Mouse (Mus musculus): Measurements from ENCODE around the gene Olfr420.

Gene Olfr420

GRCm38 (mm10) chr1:174155333-174155732 is at the start of gene Olfr420:
TSS of gene Olfr420 (plus strand) at chr1:174155633.
- no peak for DNase-seq

GRCm38 (mm10) chr1:174121062-174121461 is 34.4 kb upstream of the Olfr420 start, which contains the start of gene Olfr231:
TSS of gene Olfr231 (minus strand) at chr1:174121162.
- no peak for DNase-seq

GRCm38 (mm10) chr1:174131217-174131616 is 24.2 kb upstream of the Olfr420 start, which contains the start of gene Olfr424:
TSS of gene Olfr424 (plus strand) at chr1:174131517.
- no peak for DNase-seq

- no peak for DNase-seq
Observed at GRCm38 (mm10) chr1:174131999-174132398, 23.4 kb upstream of the Olfr420 start.

- DNase-seq: no peak
Observed at GRCm38 (mm10) chr1:174141384-174141783, 14.0 kb upstream of the Olfr420 start.

- DNase-seq: no peak
Observed at GRCm38 (mm10) chr1:174146696-174147095, 8.7 kb upstream of the Olfr420 start.

- DNase-seq: no peak
Observed at GRCm38 (mm10) chr1:174149289-174149688, 6.1 kb upstream of the Olfr420 start.

GRCm38 (mm10) chr1:174157622-174158021 is 2.2 kb downstream of the Olfr420 start:
- no peak for DNase-seq

GRCm38 (mm10) chr1:174158512-174158911 is 3.1 kb downstream of the Olfr420 start:
- DNase-seq: no peak

- no peak for DNase-seq
Observed at GRCm38 (mm10) chr1:174159095-174159494, 3.7 kb downstream of the Olfr420 start.

- no peak for DNase-seq
Observed at GRCm38 (mm10) chr1:174169024-174169423, 13.6 kb downstream of the Olfr420 start.

- DNase-seq: no peak
Observed at GRCm38 (mm10) chr1:174170706-174171501, 15.5 kb downstream of the Olfr420 start.

GRCm38 (mm10) chr1:174171537-174171936 is 16.1 kb downstream of the Olfr420 start:
- no peak for DNase-seq

- DNase-seq: no peak
Observed at GRCm38 (mm10) chr1:174172605-174173004, 17.2 kb downstream of the Olfr420 start, which contains the start of gene Spta1. TSS of gene Spta1 (plus strand) at chr1:174172776.

GRCm38 (mm10) chr1:174204699-174205098 is 49.3 kb downstream of the Olfr420 start:
- no peak for DNase-seq
